Mouse (Mus musculus) liver, embryonic 11.5 days (tissue): ENCODE measurements around the gene Ankrd61. TPM values are rescaled to one million over a fixed set of nuclear protein-coding genes. Genes with fewer than 3 reads are reported as not detected.
A peak's percentile ranks its signal among the peaks of the same experiment; 100 is the strongest.

Experiments
- ATAC-seq: fragments of 200-750 bp; cut with Nextera tagmentation; replicated peaks from 2 replicates; pipeline ENCODE4 v1.8.0; 2017; ENCODE audit warnings: moderate number of reproducible peaks, mild to moderate bottlenecking, moderate TSS enrichment, moderate library complexity; ENCODE audit not compliant: low FRiP score
- DNase-seq: peaks from one replicate; pipeline ENCODE4 v3.0.0-alpha.2; 2017; ENCODE audit warnings: low spot score
- H3K27ac ChIP-seq: fragments of 300-500 bp; sonication (generic); 2 replicates; pipeline ENCODE4 v1.5.1; 2014; ENCODE audit warnings: mild to moderate bottlenecking, low read depth, low read length, control low read depth
- H3K27me3 ChIP-seq: fragments of 300-500 bp; sonication (generic); replicated peaks from 2 replicates; pipeline ENCODE4 v1.6.1; 2014; ENCODE audit warnings: low read length, mixed read lengths; ENCODE audit not compliant: control insufficient read depth, insufficient read depth
- H3K36me3 ChIP-seq: fragments of 300-500 bp; sonication (generic); 2 replicates; pipeline ENCODE4 v1.6.1; 2014; ENCODE audit warnings: mild to moderate bottlenecking, low read length, moderate library complexity, mixed read lengths; ENCODE audit not compliant: control insufficient read depth, insufficient read depth
- H3K4me1 ChIP-seq: fragments of 300-500 bp; sonication (generic); replicated peaks from 2 replicates; pipeline ENCODE4 v1.6.1; 2014; ENCODE audit warnings: low read length, mixed read lengths; ENCODE audit not compliant: control insufficient read depth, insufficient read depth
- H3K4me2 ChIP-seq: fragments of 300-500 bp; sonication (generic); 2 replicates; pipeline ENCODE4 v1.6.1; 2014; ENCODE audit warnings: mild to moderate bottlenecking, control low read depth, moderate library complexity
- H3K4me3 ChIP-seq: fragments of 300-500 bp; sonication (generic); 2 replicates; pipeline ENCODE4 v1.5.1; 2014; ENCODE audit warnings: low read depth, low read length, control low read depth
- H3K9ac ChIP-seq: fragments of 300-500 bp; sonication (generic); 2 replicates; pipeline ENCODE4 v1.6.1; 2014; ENCODE audit warnings: low read depth, low read length, control low read depth
- H3K9me3 ChIP-seq: fragments of 300-500 bp; sonication (generic); 2 replicates; pipeline ENCODE4 v1.6.1; 2016; ENCODE audit warnings: low read length, inconsistent platforms, mixed read lengths; ENCODE audit not compliant: control insufficient read depth
- WGBS: fragments of 180-500 bp; shearing (Covaris S2); extraction: QIAGEN DNeasy Blood & Tissue Kit; methylation state at CpG from one replicate; pipeline ENCODE4 v1.1.7; 2014; 5-methylcytosine and 5-hydroxymethylcytosine counted together
- polyA plus RNA-seq: library from polyadenylated mRNA; unstranded; fragments of >200 nt; fragmentation: Nextera tagmentation; extraction: Ambion mirVana; gene quantifications from 2 replicates; pipeline ENCODE4 v1.2.1, GENCODE M21; 2014

Ankrd61 gene
- polyA plus RNA-seq, 1 experiment from 2014 or later = 0.22 TPM

GRCm38 (mm10) chr5:143930656-143931055 is 33.2 kb upstream of the Ankrd61 start:
- Histone ChIP-seq H3K4me2 (no peak overlapping the region), H3K27me3 (no peaks in the 10 kb centered on the region), H3K4me1 (no peaks in the 10 kb centered on the region), H3K9ac (no peak overlapping the region), H3K27ac (no peak overlapping the region), H3K36me3 (peaks cover 19% of the 10 kb centered on the region), H3K9me3 (no peaks in the 10 kb centered on the region), H3K4me3 (no peak overlapping the region)
- no peak for ATAC-seq
- 94% methylated on average over 12 of the region's 12 CpGs for WGBS
- no peak for DNase-seq

GRCm38 (mm10) chr5:143929291-143929690 is 31.8 kb upstream of the Ankrd61 start:
- no peak overlapping the region for H3K27ac ChIP-seq
- no peak overlapping the region for H3K4me3 ChIP-seq
- peaks cover 12% of the 10 kb centered on the region for H3K4me1 ChIP-seq
- H3K9me3 ChIP-seq = no peaks in the 10 kb centered on the region
- DNase-seq = no peak
- H3K36me3 ChIP-seq = peaks cover 27% of the 10 kb centered on the region
- H3K4me2 ChIP-seq = no peak overlapping the region
- ATAC-seq = no peak
- H3K9ac ChIP-seq = no peak overlapping the region
- WGBS = 89% methylated on average over 4 of the region's 4 CpGs
- no peaks in the 10 kb centered on the region for H3K27me3 ChIP-seq

- peaks cover 36% of the 10 kb centered on the region for H3K36me3 ChIP-seq
- DNase-seq = no peak
- WGBS = 94% methylated on average over 8 of the region's 8 CpGs
Measured at GRCm38 (mm10) chr5:143927875-143928274, 30.4 kb upstream of the Ankrd61 start, which contains the start of gene Gm42421. Gm42421 (plus strand) TSS chr5:143928175.

GRCm38 (mm10) chr5:143924781-143925452 is 27.4 kb upstream of the Ankrd61 start:
- DNase-seq = no peak
- H3K4me2 ChIP-seq = peak overlapping the region; percentile 24
- WGBS = 66% methylated on average over 6 of the region's 6 CpGs

More at GRCm38 (mm10) chr5:143927875-143928274, 30.4 kb upstream of the Ankrd61 start, which contains the start of gene Gm42421:
- no peak within 1 kb of the TSS for H3K4me2 ChIP-seq
- H3K27ac ChIP-seq = no peak within 1 kb of the TSS
- H3K9me3 ChIP-seq = no peaks in the 10 kb centered on the region
- H3K4me3 ChIP-seq = no peak within 1 kb of the TSS
- H3K27me3 ChIP-seq = no peaks in the 10 kb centered on the region
- no peak for ATAC-seq
- H3K4me1 ChIP-seq = peaks cover 14% of the 10 kb centered on the region
- H3K9ac ChIP-seq = no peak within 1 kb of the TSS

GRCm38 (mm10) chr5:143918120-143918519 is 20.6 kb upstream of the Ankrd61 start:
- Histone ChIP-seq H3K27me3 (no peaks in the 10 kb centered on the region), H3K9me3 (no peaks in the 10 kb centered on the region), H3K27ac (no peak overlapping the region), H3K4me1 (no peaks in the 10 kb centered on the region), H3K36me3 (peaks cover 27% of the 10 kb centered on the region), H3K9ac (no peak overlapping the region), H3K4me2 (no peak overlapping the region), H3K4me3 (no peak overlapping the region)
- no peak for DNase-seq
- no peak for ATAC-seq
- 92% methylated on average over 3 of the region's 3 CpGs for WGBS

More at GRCm38 (mm10) chr5:143924781-143925452, 27.4 kb upstream of the Ankrd61 start:
- Histone ChIP-seq H3K27ac (peak overlapping the region; percentile 59; the same call in 1 of the 2 replicates), H3K4me1 (peaks cover 14% of the 10 kb centered on the region), H3K36me3 (peaks cover 38% of the 10 kb centered on the region), H3K9me3 (no peaks in the 10 kb centered on the region), H3K9ac (no peak overlapping the region), H3K4me3 (no peak overlapping the region), H3K27me3 (no peaks in the 10 kb centered on the region)
- ATAC-seq = peak; percentile 97

- DNase-seq (no peak), ATAC-seq (no peak)
- Histone ChIP-seq H3K9me3 (no peaks in the 10 kb centered on the region), H3K4me3 (no peak overlapping the region), H3K27me3 (no peaks in the 10 kb centered on the region), H3K4me1 (no peaks in the 10 kb centered on the region), H3K27ac (no peak overlapping the region), H3K4me2 (no peak overlapping the region), H3K9ac (no peak overlapping the region), H3K36me3 (peaks cover 22% of the 10 kb centered on the region)
- 59% methylated on average over 5 of the region's 5 CpGs for WGBS
Measured at GRCm38 (mm10) chr5:143917418-143917817, 19.9 kb upstream of the Ankrd61 start.

- 93% methylated on average over 9 of the region's 9 CpGs for WGBS
Measured at GRCm38 (mm10) chr5:143916221-143916620, 18.7 kb upstream of the Ankrd61 start.

GRCm38 (mm10) chr5:143909417-143910400 is 12.2 kb upstream of the Ankrd61 start, which contains the start of the genes Aimp2 and Pms2:
Aimp2 (minus strand) TSS chr5:143909847.
Pms2 (plus strand) TSS chr5:143909964.
- Histone ChIP-seq H3K9ac (peak within 1 kb of the TSS; percentile 69), H3K4me3 (peak within 1 kb of the TSS; percentile 71), H3K9me3 (no peaks in the 10 kb centered on the region), H3K27ac (peak within 1 kb of the TSS; percentile 90), H3K27me3 (no peaks in the 10 kb centered on the region), H3K4me1 (peaks cover 16% of the 10 kb centered on the region), H3K4me2 (peak within 1 kb of the TSS; percentile 88), H3K36me3 (peaks cover 14% of the 10 kb centered on the region; the same call in 1 of the 2 replicates)
- DNase-seq (peak; percentile 91), ATAC-seq (peak; percentile 97)
- WGBS = under 1% methylated on average over 70 of the region's 70 CpGs

More at GRCm38 (mm10) chr5:143916221-143916620, 18.7 kb upstream of the Ankrd61 start:
- ATAC-seq = no peak
- H3K27ac ChIP-seq = no peak overlapping the region
- H3K4me3 ChIP-seq = no peak overlapping the region
- no peaks in the 10 kb centered on the region for H3K9me3 ChIP-seq
- H3K36me3 ChIP-seq = peaks cover 21% of the 10 kb centered on the region
- no peak overlapping the region for H3K9ac ChIP-seq
- no peak overlapping the region for H3K4me2 ChIP-seq
- no peak for DNase-seq
- no peaks in the 10 kb centered on the region for H3K4me1 ChIP-seq
- H3K27me3 ChIP-seq = no peaks in the 10 kb centered on the region
